Mouse (Mus musculus): Measurements from ENCODE around the gene Serinc5.

The Serinc5 gene

GRCm38 (mm10) chr13:92703241-92704027 lies 92.5 kb downstream of the Serinc5 start:
- CTCF ChIA-PET = no interaction called here

- CTCF ChIA-PET = no interaction called here
Observed at GRCm38 (mm10) chr13:92704189-92704588, 93.3 kb downstream of the Serinc5 start.

DNA sequence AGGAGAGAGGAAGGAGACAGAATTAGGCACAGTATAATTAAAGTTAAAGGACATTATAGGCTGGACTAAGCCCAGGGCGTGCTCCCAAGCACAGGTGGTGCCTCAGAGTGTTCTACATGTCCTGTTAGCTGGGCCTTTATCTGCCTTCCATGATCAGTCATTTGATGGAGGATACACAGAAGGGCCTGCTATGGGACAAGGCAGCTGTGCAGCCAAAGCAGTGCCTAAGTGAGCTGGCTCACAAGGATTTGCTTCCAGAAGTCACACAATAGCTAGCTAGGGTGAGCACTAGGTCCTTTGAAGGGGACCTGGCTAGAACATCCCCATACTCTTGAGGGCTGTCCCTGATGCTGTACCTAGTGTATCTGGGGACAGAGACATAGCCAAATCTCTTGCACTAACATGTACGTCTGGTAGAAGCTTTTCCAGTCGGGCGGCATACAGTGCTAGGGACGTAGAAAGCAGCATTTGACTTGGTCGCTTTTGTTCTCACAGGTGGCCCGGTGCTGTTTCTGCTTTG lies 94.2 kb downstream of the Serinc5 start:
- CTCF ChIA-PET = no interaction called here

GRCm38 (mm10) chr13:92706342-92707061 lies 95.6 kb downstream of the Serinc5 start:
- CTCF ChIA-PET = no interaction called here

GRCm38 (mm10) chr13:92707941-92708340 lies 97.0 kb downstream of the Serinc5 start:
- CTCF ChIA-PET = no interaction called here

DNA sequence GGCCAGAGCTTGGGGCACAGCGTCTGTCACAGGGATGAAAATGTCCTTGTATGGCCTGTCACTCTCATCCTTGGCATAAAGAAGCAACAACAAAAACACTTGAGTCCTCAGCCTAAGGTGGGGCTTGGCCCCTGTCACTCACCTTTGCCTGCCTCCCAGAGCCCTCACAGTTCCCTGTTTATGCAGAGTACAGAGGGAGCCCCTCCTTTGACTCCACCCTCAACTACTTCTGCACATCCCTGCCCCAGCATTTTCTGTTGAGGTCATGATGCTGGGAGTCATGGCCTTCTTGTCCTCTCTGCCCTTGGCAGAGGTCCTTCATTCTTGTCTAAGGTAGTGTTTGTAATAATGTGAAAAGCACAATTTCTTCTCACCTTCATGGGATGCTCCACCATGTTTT lies 97.6 kb downstream of the Serinc5 start:
- CTCF ChIA-PET = no interaction called here

- CTCF ChIA-PET = no interaction called here
Observed at GRCm38 (mm10) chr13:92709535-92709934, 98.6 kb downstream of the Serinc5 start.

DNA sequence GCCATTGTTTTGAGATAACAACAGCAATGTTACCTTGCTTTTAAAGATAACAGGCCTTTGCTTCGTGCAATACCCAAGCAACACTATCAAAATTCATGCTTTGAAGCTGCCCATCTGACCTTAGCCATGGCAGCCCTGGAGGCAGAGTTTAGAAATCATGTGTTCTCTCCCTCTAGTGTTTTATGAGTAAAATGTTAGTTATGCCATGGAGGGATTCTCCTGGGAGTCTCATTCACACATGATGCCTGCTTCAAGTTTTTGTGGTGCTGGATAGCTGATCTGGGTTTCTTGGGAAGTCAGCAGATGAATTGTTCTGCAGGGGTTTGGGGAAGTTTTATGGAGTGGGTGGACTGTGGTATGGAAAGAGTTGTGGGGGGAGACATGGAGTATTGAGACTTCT lies 99.5 kb downstream of the Serinc5 start:
- CTCF ChIA-PET = no interaction called here

GRCm38 (mm10) chr13:92711821-92712220 lies 100.9 kb downstream of the Serinc5 start:
- CTCF ChIA-PET = no interaction called here

DNA sequence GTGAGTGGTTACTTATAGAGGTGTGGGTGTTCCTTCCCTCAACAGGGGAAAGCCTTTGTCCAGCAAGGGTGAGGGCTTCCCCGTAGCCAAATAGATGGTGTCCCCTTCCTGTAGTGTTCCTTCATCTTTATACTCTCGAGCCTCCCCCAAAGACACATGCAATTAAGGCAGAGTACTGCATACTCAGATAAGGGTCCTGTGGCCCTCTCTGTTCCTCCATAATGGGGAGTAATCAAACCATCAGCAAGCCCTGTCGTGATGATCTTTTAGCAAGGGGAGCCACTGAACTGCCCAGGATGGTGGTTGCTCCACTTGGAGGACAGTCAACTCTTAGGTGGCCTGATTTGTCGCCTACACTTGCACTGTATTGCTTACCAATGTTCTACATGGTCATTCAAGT lies 101.7 kb downstream of the Serinc5 start:
- CTCF ChIA-PET = no interaction called here

GRCm38 (mm10) chr13:92717851-92718665 lies 107.2 kb downstream of the Serinc5 start:
- CTCF ChIA-PET = no interaction called here

- CTCF ChIA-PET = no interaction called here
Observed at GRCm38 (mm10) chr13:92721006-92721405, 110.1 kb downstream of the Serinc5 start.

DNA sequence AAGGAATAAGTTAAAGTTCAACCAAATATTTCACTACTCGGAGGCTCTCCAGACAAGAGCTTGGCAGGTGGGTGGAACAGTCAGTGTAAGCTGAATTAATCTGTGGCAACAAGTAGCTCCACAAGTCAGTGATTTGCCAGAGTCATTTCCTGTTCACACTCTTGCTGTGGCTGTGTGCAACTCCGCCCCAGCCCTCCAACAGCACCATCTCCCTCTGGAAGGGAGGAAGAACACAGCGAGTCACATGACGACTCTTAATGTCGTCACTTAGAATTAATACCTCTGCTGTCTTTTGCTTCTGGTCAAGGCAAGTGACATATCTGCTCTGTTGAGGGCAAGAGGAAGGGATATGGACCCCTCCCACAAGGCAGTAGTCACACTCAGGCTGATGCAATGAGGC lies 111.5 kb downstream of the Serinc5 start:
- CTCF ChIA-PET = interaction anchor here (0.6 to 0.7 kb wide), 2 partner anchors 10 to 1367 kb away, joined by 3 read pairs; no protein-coding TSS in a partner anchor

GRCm38 (mm10) chr13:92729811-92730210 lies 118.9 kb downstream of the Serinc5 start:
- CTCF ChIA-PET = no interaction called here

- CTCF ChIA-PET = no interaction called here
Observed at GRCm38 (mm10) chr13:92731811-92732210, 120.9 kb downstream of the Serinc5 start.

GRCm38 (mm10) chr13:92732836-92733235 lies 121.9 kb downstream of the Serinc5 start:
- CTCF ChIA-PET = interaction anchor here (1.1 kb wide), 1 partner anchor 10 kb away, joined by 3 read pairs; no protein-coding TSS in a partner anchor

GRCm38 (mm10) chr13:92733252-92733651 lies 122.4 kb downstream of the Serinc5 start:
- CTCF ChIA-PET = interaction anchor here (1.1 kb wide), 1 partner anchor 10 kb away, joined by 3 read pairs; no protein-coding TSS in a partner anchor

DNA sequence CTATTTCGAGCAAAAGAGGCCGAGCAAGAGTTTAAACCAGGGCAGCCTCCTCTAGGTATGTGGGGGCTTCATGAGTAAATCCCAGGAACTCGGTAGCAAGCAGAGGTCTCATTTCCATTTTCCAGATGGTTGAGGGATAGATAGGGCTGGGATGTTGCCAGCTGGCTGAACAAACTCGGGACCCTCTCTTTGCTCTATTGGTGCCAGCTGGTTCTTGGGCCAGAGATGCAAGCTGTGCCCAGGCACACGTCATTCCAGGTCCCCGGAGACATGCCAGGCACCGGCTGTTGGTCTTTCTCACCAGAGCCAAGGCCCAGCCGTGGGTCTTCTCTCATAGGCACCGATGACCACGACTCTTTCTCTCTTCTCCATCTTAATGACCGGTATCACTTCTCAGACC lies 122.8 kb downstream of the Serinc5 start:
- CTCF ChIA-PET = no interaction called here

- CTCF ChIA-PET = no interaction called here
Observed at GRCm38 (mm10) chr13:92735693-92736092, 124.8 kb downstream of the Serinc5 start.

- CTCF ChIA-PET = no interaction called here
Observed at GRCm38 (mm10) chr13:92736516-92737300, 125.8 kb downstream of the Serinc5 start.

- CTCF ChIA-PET = interaction anchor here (0.6 kb wide), 1 partner anchor 209 kb away, joined by 6 read pairs; no protein-coding TSS in a partner anchor
Observed at GRCm38 (mm10) chr13:92738821-92739220, 127.9 kb downstream of the Serinc5 start.
